In the genomic region with DNA sequence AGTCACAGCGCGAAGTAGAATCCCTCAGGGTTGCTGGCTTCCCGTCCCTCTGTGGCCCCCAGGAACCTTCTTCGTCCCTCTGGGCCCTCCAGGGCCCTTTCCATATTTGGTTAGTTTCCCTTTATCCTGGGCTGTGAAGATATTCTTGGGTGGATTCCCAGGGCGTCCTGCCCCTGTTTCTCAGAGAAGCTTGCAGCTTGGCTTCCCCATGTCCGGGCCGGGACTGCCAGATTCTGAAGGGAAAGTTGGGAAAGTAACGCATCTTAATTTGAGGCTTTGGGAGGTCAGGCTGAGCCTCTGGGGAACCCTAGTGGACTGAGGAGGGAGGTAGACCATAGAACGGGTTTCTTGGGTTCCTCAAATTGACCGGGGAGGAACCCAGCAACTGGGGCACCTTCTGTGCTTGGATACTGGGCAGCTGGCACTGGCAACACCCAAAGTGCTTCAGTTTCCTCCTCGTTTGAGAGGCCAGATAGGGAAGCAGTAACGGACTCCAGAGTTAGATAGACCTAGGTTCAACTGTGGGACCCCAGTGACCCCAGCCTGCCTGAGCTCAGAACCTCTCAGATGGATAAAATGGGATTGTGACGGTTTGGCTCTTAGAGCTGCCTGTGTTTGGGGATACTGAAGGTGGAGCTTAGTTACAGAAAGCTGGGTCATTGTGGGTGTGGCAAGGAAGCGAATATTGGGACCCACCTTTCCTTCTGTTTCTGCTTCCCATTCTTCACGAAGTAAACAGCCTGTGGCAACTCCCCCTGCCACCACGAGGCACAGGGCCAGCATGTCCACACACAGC, we compare ENCODE assay signal across 10 mouse cellular contexts. TPM values are rescaled to one million over a fixed set of nuclear protein-coding genes. Genes with fewer than 3 reads are reported as not detected.
DNase-seq lines count a peak whose midpoint lies in the region; ATAC-seq lines count a peak whose summit lies in the region.
"Had no signal": no experiment of that assay in that cellular context is flagged by ENCODE, and none has a peak within 500 bp of the region (broad histone marks: within the 10 kb centered on the region; RNA-seq: fewer than 3 reads in every experiment).

No protein-coding gene starts in this region.

- peaks cover 38% of the 10 kb centered on the region for H3K4me1 ChIP-seq in heart, embryonic 11.5 days (ENCODE audit: control insufficient read depth, insufficient read depth, low read length)

- peak; percentile 76 to 78 for DNase-seq in heart, adult 18-20 months
- peak; percentile 51 to 60 for DNase-seq in heart, postnatal 14 days
- DNase-seq in lung, postnatal 10 days: peak; percentile 76
- DNase-seq in thymus, postnatal 10 days (ENCODE audit: low spot score in 2 of 2): no peak
- DNase-seq in kidney, adult 8-10 months: no peak
- no peak for DNase-seq in thymus, postnatal 36 days

- H3K4me3 ChIP-seq in heart, embryonic 11.5 days (ENCODE audit: low read depth, low read length): no peak overlapping the region
- H3K4me3 ChIP-seq: stomach, embryonic 15.5 days had no signal

- H3K27me3 ChIP-seq in heart, embryonic 11.5 days (ENCODE audit: control insufficient read depth, insufficient read depth, low read length): no peaks in the 10 kb centered on the region
- H3K27me3 ChIP-seq: stomach, embryonic 15.5 days had no signal

- no peaks in the 10 kb centered on the region for H3K9me3 ChIP-seq in heart, embryonic 11.5 days (replicated peaks; ENCODE audit: control insufficient read depth, low read length)
- H3K9me3 ChIP-seq: stomach, embryonic 15.5 days had no signal

- no peak overlapping the region for H3K9ac ChIP-seq in heart, embryonic 11.5 days (ENCODE audit: low read depth, low read length)
- H3K9ac ChIP-seq: stomach, embryonic 15.5 days had no signal

- H3K27ac ChIP-seq in heart, embryonic 11.5 days (ENCODE audit: low read depth, low read length): no peak overlapping the region
- H3K27ac ChIP-seq: stomach, embryonic 15.5 days had no signal

- WGBS in heart, embryonic 11.5 days (ENCODE audit: insufficient replicate concordance): 71% methylated on average over 16 of the region's 16 CpGs

- no peaks in the 10 kb centered on the region for H3K36me3 ChIP-seq in heart, embryonic 11.5 days (ENCODE audit: control insufficient read depth, insufficient read depth, low read length)
- H3K36me3 ChIP-seq: stomach, embryonic 15.5 days had no signal

- H3K4me2 ChIP-seq in heart, embryonic 11.5 days: no peak overlapping the region
- H3K4me2 ChIP-seq: midbrain, embryonic 11.5 days; stomach, embryonic 15.5 days had no signal

- intact Hi-C loops in heart, postnatal 14 days (cut with DNase I): no loop called here

- no peak for ATAC-seq in heart, embryonic 11.5 days (replicated peaks; ENCODE audit: insufficient number of reproducible peaks, low FRiP score, low TSS enrichment)
- ATAC-seq in common myeloid progenitor, adult 5-6 weeks (replicated peaks; ENCODE audit: low read depth, poor library complexity, severe bottlenecking): 0 out of 2 replicates have a peak, but pooled peaks have one; percentile 0

RNA-seq across cellular contexts. Expression of a gene that starts 3.4 kb away (rescaled TPM):
- total RNA-seq in heart, adult 18-20 months (2021): 1 to 10 TPM; 8.1 to 8.4 TPM
- 38.6 and 44.5 TPM in 2 replicates for polyA plus RNA-seq in heart, embryonic 11.5 days (2014; fragmentation: Nextera tagmentation; extraction: Ambion mirVana)
- 7.3 and 14.0 TPM in 2 replicates for total RNA-seq in common myeloid progenitor, adult 5-6 weeks (2017)
- total RNA-seq in heart, postnatal 14 days (2021): 1 to 10 TPM; 6.3 to 6.8 TPM

RNA-seq across cellular contexts. Expression of a gene that starts 27.2 kb away (rescaled TPM):
- total RNA-seq in heart, adult 18-20 months (2021): 100 to 1,000 TPM; 493 to 524 TPM
- polyA plus RNA-seq in heart, embryonic 11.5 days (2014; fragmentation: Nextera tagmentation; extraction: Ambion mirVana): 434 and 456 TPM in 2 replicates
- total RNA-seq in common myeloid progenitor, adult 5-6 weeks (2017): 310 and 348 TPM in 2 replicates
- 100 to 1,000 TPM; 469 to 495 TPM for total RNA-seq in heart, postnatal 14 days (2021)

Comparison
In these comparisons a context has a peak if more than half of its experiments do, and no peak if none do; other contexts are left out.
1. DNase-seq: peak in heart, adult 18-20 months (2 of 2), heart, postnatal 14 days (2 of 2) and lung, postnatal 10 days (single experiment); none in thymus, postnatal 10 days (0 of 2), kidney, adult 8-10 months (0 of 2) and thymus, postnatal 36 days (0 of 2).